Mouse (Mus musculus): ENCODE results near the gene Bloc1s3. TPM values are rescaled to one million over a fixed set of nuclear protein-coding genes. Genes with fewer than 3 reads are reported as not detected.
"Not testable (repeated sequence)": the region's sequence is repeated elsewhere in the genome, so short reads cannot be mapped to it uniquely, and the experiment has no call there.

Gene Bloc1s3
- total RNA-seq, 2 experiments from 2014 or later: 2.0 to 2.5 TPM

DNA sequence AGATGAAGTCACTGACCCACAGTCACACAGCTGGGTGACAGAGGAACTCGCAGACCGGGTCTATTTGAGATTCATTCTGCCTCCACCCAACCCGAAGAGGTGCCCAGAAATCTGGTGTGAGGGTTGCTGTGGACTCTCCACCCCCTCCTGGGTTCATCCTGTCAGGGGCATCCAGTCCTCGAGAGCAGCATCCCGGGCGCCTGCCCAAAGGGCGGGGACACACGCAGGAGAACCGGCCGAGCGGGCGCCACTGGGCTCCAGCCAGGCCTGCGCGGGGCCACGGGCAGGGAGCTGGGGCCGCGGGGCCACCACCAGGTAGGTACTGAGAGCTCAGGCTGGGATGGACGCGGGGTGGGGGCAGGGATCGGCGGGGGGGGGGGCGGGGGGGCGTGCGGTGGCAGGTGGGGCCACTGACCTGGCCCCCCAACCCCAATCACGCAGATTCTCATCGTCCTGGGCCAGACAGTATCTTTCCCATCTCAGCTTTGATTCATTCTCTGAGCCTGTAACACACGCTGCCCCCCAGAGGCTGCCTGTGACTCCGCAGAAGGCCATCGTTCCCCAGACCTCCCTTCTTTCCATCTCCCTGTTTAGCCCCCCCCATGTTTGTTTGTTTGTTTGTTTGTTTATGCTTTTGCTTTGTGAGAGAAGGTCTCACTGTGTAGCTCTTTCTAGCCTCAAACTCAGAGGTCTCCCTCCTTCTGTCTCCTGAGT lies 9.6 kb upstream of the Bloc1s3 start, which contains the start of gene Nkpd1:
Gene Nkpd1, plus strand, starts transcription at position 187 of the 714 bp plus-strand sequence.
- peak; percentile 30 for DNase-seq

DNA sequence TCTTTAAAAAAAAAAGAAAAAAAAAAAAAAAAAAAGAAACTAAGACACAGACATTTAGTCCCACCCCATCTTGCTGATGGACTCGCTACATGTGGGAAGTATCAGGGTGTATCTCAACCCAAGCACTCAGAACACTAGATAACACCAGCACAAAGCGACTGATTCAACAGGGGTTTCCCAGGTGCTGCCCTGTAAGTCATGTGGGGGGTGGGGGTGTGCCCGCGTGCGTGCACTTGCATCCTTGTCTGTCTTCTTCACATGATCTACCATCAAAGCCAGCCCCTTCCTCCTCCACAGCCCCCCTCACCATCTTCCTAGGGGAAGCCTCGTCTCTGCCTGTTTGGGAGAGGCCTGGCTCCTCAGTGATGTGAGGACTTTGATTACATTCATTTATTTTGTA lies 4.2 kb upstream of the Bloc1s3 start:
- no peak for DNase-seq

DNA sequence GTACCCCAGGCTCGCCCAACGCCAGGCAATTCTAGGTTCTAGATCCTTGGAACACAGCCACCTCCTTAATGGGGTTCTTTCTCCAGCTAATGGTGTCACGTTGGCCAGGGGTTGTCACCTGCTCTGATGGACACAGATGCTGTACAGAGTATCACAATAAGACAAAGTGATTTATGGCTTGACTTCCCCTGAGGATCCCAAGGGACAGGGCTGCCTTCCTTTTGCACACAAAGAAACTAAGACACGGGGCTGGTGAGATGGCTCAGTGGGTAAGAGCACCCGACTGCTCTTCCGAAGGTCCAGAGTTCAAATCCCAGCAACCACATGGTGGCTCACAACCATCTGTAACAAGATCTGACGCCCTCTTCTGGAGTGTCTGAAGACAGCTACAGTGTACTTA lies 3.8 kb upstream of the Bloc1s3 start:
- DNase-seq: not testable (repeated sequence)

DNA sequence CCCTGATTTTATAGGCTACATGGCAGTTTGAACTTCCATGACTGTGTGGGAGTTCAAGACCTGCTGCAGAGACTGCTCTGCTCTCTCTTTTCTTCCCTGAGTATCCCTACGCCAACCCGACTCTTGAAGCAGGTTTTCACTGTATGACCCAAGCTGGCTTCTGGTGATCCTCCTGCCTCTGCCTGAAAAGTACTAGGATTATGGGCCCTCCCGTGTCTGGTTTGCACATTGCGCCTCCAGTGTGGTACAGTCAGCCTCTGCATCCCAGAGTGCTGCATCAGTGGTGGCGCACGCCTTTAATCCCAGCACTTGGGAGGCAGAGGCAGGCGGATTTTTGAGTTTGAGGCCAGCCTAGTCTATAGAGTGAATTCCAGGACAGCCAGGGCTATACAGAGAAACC lies 1.6 kb upstream of the Bloc1s3 start:
- no peak for DNase-seq

DNA sequence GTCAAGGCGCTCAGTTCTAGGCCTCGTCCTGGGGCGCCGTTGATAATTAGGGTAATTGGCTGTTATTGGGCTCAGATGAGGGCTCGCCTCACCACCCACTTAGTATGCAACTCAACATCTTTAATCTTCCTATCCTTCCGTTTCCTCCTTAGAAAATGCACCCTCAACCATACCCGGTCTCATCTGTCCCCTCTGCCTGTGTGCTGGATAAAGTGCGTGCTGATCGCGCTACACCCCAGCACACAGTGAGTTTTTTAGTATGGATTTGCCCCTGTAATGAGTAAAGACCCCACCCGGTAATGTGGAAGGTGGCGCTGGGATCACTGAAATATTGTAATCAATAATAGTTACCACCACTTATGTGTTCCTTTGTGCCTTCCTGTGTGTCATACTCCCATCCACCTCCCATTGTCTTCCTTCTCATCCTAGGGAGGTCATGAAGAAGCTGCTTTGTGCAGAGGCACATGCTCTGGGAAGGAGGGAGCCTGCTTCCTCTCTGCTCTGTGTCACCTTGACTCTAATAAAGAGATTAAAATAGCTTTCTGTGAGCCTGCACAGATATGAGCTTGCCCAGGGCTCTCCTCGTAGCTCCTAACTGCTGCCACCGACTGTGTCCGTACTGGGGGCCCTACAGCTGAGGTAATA lies 879 bp upstream of the Bloc1s3 start:
- DNase-seq: no peak

DNA sequence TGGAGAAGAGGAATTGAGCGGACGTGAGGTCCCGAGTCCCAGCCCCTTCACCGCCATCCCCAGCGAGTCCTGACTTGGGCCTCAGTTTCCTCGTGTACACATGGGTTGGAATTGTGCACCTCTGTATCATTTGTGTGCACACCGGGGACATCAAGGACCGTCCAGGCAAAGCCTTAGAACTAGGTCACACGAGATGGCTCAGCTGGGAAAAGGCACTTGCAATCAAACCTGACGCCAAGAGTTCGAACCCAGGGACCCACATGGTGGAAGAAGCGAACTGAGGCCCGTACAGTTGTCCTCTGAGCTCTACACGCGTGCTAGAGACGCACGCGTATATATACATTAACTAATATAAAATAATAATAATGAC lies 570 bp downstream of the Bloc1s3 start:
- DNase-seq: no peak

DNA sequence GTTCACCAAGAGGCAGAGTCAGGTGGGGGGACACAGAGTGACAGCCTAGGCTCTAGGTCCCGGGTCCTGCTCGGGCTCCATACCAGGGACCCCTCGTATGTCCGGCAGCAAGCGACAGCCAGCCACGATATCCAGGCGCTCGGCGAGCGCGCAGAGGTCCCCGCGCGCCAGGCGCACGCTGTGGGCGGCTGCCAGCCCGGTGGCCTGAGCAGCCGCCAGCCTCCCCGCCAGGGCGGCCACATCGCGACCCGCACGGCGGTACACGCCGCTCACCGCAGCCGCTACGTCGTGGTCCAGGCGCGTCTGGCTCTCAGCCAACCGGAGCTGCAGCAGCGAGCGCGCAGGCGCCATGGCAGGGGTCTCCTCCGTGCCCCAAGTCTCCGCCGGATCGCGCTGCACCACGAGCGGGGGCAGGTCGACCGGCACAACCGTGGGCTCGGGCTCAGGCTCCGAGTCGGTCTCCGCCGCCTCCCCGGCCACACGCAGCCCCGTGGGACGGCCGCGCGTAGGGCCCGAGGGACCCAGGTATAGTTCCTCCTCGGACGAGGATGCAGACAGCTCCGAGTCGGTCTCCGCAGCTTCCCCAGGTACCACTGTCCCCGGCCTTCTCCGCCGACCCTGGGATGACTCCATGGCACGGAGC lies 1.1 kb downstream of the Bloc1s3 start:
- peak; percentile 70 for DNase-seq

DNA sequence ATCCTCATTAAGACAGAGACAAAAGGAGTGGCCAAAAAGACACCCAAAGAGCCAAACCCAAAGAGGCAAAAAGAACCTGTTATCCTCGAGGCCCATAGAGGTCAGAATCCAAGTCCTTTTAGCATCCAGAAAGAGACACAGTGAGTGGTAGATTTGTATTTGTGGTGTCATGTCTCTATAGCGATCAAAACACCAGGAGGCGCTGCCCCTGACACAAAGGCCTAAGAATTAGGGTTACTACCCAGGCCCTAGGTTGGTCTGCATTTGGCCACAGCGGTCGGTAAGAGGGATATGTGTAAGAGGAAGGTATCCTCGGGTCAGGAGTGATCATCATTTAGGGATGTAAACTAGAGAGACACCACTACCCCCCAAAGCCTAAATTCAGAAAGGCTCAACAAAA lies 1.8 kb downstream of the Bloc1s3 start:
- no peak for DNase-seq

DNA sequence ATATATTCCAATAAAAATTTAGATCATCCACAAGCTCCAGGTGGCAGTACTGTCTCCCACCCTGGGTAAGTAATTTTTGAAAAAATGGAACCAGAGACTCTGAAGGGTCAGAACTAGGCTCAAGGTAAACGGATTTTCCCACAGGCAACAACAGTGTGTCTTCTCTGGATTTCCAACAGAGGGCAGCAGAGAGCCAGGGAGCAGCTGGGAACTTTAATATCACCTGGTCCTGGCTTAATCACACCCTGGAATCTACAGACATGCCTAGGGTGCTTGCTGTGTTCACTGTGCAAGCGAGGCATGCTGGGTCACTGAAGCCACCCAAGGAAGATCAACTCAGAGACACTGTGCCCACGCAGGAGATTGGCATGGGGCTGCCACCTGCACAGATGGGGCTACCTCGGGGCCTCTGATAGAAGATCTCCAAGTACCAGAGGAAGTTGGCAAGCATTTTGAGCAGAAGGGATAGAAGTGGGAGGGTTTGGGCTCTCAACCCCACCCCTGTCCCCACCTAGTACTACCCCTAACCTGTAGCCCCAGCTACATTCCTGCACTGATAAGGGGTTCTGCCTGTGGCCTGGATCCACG lies 4.6 kb downstream of the Bloc1s3 start:
- peak; percentile 62 for DNase-seq

DNA sequence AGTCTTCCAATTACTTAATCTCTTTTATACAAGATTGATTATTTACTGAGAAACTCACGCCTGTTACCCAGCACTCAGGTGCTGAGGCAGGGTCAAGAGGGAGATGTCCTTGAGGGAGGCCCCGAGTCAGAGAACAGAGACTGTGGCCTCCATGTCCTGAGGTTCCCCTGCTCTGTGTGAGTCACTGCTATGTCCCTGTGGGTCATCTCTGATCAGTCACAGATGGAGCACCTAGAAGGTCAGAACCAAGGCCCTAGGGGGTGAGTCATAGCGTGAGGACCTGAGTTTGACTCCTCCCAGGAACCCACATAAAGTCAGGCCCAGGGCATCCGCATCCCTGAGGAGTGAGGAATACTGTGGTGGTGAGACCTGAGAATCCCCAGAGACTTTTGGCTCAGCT lies 6.5 kb downstream of the Bloc1s3 start:
- DNase-seq: no peak

DNA sequence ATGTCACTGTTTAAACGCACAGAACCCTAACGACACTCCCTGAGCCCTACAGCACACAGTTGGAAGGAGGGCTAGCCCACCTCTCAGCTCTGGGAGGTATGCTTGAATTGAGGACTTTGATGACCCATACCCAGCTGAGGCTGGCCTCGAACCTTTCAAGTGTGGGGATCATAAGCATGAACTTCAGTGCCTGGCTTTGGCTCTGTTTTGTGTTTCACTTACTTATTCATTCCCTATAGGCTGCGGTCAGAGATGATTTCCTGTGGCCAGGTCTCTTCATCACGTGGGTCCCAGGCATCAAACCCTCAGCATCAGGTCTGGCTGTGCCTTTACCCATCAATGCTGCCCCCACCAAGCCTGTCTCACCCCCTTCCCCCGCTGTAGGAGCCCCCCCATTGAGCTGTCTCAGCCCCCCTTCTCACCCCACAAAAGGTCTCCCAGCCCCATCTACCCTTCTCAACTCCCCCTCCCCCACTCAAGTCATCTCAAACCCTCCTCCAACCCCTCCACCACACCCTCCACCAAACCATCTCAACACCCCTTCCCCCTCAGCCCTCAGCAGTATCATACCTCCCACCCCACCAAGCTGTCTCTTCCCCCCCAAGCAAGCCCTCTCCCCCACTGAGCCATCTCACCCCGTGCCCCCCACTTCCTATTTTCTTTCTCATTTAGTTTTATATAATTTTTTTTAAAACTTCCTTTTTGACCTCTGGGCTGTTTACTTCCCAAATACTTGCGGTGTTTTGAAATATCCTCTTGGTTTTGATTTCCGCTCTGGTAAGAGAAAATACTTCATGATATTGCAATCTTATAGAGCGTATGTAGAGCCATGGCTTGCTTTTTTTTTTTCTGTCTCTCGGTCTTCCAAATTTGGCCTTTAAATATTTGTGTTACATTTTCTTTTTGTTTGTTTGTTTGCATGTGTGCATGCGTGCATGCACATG lies 7.5 kb downstream of the Bloc1s3 start:
- DNase-seq: no peak

DNA sequence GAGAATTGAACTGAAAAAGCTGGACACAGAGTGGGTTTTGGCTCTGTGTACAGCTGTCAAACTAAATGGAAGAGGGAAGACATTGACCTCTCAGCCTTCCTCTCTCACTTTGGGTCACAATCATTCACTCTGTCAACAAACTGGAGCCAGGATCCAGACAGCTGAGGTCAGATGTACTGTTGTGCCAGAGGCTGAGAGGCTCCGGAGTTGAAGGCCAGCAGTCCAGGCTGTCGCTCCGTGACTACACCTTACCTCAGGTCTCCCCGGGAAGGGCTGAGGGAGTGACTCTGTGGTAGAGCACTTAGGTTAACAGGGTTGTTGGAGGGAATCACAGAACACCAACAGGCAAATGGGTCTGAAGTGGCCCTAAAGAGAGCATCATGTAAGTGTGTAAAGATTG lies 9.8 kb downstream of the Bloc1s3 start:
- DNase-seq: no peak

DNA sequence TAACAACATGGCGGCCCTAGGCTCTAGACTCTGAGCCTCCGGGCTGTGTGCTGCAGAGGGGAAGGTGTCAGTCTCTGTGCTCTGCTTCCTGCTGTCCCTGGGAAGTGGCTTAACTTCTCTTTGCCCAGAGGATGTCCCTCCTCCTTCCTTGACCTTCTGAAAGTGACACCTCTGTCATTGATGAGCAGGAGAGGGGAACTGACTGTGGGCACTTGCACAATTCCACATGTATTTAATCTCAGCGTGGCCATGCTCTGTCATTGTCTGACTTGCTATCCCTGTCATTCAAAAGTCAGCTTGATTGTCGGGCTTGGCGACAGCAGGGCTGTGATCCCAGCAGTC lies 12.0 kb downstream of the Bloc1s3 start:
- no peak for DNase-seq

DNA sequence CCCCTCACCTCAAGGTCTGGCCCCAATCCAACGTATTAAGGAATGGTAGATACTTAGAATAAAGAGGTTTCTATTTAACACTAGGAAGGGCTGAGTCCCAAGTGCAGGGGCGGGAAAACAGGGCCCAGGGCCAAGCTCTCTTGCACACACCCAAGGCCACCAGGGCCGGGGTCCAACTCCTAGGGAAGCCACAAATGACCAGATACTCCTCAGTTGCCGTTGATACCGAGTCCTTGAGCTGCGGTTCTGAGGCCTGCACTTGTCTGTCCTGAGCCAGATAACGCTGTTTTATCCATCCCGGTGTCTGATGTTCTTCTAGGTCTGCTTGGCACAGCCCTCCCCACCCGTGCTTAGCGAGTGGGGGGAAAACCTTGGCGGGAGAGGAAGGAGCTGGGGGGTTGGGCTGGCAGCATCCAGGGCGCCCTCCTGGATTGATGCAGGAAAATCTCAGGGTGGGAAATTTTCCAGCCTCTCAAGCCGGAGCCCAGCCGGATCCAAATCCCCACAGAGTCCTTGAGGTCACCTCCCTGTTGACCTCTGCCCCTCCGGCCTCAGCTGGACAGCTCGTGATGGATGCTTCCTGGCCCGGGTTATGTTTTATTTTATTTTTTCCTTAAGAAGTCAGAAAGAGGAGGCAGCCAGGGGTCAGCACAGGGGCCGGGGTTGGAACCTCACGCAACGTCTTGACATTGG lies 12.5 kb downstream of the Bloc1s3 start:
- peak; percentile 45 for DNase-seq

DNA sequence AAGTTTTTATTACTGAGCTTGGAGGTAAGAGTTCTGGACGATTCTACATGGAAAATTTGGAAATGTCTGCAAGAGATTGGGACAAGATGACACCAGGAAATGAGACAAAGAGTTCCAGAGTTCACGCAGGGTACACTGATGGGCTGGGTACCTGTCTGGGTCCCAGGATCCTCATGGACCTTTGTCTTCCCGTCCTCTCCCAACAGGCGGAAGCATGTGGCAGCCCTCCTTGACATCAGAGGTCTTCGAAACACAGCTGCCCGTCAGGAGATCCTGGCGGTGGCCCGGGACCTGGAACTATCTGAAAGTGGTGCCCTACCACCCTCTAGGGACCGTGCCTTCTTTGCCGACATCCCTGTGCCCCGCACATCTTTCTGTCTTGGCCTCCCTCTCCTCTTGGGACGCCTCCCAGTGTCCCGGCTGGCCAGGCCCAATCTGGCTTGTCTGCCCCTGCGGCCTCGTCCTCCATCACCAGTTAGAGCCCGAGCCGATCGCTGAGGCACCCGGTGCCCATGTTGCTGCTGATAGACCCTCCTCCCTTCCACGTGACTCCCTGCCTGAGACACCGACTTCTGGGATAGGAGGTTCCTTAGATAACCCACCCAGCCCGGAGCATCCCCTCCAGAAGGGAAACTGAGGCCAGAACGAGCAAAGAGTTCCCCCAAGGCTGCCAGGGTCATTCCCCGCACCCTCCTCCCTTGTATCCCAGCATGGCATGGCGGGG lies 13.3 kb downstream of the Bloc1s3 start:
- no peak for DNase-seq

DNA sequence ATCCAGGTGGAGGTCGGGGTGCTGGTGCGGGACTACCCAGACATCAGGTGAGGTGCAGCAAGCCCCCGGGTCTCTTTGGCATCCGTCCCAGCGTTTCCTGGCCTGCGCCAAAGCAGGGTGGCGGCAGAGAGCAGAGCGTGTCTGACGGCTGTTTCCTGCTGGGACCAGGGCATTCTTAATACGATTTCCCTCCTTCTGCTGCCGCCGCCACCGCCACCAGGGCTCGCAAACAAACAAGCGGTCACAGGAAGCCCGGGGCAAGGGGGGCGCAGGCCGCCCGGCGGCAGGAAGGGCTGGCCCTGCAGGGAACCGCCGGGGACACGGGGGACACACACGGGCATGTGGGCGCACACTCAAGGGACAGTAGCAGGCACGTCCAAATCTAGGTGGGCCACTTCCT lies 16.4 kb downstream of the Bloc1s3 start:
- peak; percentile 71 for DNase-seq

DNA sequence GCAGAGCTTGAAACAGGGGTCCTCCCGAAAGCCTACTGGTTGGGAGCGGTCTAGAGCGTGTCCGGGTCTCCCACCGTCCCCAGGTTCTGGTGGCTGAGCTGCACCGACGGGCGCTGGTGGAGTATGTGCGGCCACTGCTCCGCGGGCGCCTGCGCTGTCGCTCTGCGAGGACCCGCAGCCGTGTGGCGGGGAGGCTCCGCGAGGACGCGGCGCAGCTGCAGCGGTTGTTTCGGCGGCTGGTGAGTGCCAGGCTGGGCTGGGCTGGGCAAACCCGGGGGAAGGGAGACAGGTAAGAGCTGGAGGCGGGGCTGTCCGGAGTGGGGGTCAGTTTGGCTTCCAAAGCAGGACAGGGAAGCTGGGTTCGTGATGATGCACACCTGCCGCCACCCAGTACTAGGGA lies 18.6 kb downstream of the Bloc1s3 start:
- no peak for DNase-seq

DNA sequence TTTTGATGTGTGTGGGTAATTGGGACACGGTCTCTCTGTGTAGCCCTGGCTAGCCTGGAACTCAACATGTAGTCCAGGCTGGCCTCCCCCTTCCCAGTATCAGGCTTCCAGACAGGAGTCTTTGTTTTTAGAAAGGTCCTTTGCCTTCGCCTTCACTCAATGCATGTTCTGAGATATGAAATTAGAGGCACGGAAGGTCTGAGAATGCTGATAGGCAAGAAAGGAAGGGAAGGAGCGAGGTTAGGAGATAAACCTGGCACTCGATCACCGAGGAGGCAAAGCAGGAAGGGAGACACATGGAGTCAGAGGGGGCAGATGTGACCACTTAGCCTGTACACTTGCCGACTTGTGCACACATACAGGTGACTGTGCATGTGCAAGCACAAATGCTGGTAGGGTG lies 21.6 kb downstream of the Bloc1s3 start:
- no peak for DNase-seq

DNA sequence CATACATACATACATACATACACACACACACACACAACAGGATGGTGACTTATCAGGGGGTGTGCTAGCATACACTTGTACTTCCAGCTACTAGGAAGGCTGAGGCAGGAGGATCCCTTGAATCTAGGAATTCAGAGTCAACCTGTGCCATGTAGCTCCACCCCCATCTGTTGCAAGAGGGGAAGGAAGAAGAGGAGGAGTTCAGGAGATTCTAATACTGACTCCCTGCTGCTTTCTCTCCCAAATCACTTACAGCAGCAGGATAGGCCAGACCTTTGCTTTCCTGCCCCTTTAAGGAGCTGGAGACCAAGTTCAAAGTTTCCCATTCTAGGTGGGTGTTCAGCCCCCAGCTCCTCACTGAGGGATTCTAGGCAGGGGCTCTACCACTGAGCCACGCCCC lies 22.7 kb downstream of the Bloc1s3 start:
- no peak for DNase-seq

DNA sequence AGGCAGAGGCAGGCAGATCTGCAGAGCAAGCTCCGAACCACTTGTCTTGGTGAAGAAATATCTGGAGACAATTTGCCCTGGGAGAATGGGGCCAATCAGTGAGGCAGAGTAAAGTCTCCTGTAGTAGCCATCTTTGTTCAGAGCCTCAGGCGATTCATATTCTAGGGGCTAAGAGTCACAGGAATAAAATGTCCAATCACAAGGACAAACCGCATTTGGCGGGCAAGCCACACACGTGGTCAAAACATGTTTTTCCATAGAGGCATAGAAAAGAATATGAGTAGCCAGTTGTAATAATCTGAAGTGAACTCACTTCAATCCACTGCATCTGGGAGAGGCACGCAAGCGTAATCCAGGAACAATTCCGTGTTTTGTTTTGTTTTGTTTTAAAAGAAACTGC lies 24.9 kb downstream of the Bloc1s3 start:
- DNase-seq: no peak

Measured in heart, postnatal 4 days (tissue).